Mouse (Mus musculus): ENCODE measurements around the gene Miga2.

The Miga2 gene

GRCm38 (mm10) chr2:30363773-30364650 is at the start of gene Miga2:
Gene Miga2, plus strand, starts transcription at chr2:30364233.
- DNase-seq (ENCODE audit: low spot score) = peak; percentile 99

- DNase-seq (ENCODE audit: low spot score) = no peak
These were observed 47.9 kb upstream of the Miga2 start for GRCm38 (mm10) chr2:30316136-30316535.

DNA sequence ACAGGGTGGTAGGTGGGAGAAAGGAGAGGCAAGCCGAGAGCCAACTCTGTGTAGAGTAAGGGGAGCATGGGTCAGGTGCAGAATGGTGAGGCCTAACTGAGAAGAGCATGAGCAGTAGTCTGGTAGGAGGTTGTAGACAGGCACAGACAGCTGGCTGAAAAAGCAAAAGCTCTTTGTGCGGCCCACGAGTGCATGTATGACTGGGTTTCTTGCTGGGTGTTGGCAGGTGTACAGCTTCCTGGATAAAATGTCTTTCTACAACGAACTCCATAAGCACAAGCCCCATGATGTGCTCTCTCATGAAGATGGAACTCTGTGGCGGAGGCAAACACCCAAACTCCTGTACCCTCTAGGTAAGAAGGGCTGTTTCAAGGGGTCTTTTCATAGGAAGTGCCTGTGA is 47.1 kb upstream of the Miga2 start:
- no peak for DNase-seq (ENCODE audit: low spot score)

DNA sequence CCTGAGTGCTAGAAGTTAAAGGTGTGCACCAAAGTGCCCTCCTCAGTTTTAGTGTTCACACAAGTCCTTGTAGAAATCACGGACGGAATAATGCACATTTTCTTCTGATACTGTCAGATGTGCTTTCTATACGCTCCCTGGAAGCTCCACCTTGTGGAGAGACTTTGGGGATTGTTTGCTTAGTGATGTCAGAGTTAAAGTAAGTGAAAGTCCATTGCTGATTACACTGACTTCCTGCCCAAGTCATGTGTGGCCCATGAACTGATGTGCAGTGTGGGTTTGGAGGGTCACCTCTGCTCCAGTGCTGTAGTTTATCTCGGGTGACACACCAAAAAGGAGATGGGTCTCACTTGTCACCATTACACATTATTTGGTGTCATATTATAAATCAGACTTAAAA is 44.8 kb upstream of the Miga2 start:
- no peak for DNase-seq (ENCODE audit: low spot score)

- DNase-seq (ENCODE audit: low spot score) = no peak
These were observed 40.9 kb upstream of the Miga2 start for GRCm38 (mm10) chr2:30323111-30323510.

DNA sequence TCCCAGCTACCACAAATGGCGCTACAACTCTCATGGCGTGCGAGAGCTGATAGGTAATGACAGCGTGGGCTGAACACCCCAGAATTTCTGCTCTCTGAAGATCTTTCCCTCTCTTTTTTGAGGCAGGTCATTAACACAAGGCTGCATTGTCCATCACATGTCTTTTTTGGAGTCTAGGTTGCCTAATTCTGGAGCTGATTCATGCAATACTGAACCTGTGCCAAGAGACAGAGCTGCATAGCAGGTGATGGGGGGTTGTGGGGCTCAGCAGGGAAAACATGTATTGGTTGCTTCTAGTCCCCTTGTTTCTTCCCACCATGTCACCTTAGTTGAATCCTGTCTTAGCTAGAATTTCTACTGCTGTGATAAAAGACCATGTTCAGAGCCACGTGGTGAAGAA is 38.7 kb upstream of the Miga2 start:
- DNase-seq (ENCODE audit: low spot score) = peak; percentile 16

DNA sequence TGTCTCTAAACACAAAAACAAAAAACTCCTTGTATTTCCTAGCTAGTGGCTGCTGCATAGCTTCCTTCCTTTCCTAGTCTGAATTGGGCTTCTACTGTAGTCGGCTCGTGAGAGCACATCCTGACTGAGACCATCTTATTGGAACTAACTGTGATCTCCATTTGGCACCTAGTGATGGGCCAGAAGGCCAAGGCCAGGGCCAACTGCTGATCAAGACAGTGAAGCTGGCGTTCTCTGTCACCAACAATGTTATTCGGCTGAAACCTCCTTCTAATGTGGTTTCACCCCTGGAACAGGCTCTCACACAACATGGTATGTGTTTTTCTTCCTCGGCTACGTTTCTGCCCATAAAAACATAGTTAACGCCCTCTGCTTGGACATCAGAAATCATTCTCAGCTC is 36.8 kb upstream of the Miga2 start:
- DNase-seq (ENCODE audit: low spot score) = no peak

GRCm38 (mm10) chr2:30328791-30329190 is 35.2 kb upstream of the Miga2 start:
- DNase-seq (ENCODE audit: low spot score) = no peak

GRCm38 (mm10) chr2:30335324-30335723 is 28.7 kb upstream of the Miga2 start:
- no peak for DNase-seq (ENCODE audit: low spot score)

GRCm38 (mm10) chr2:30336174-30336915 is 27.7 kb upstream of the Miga2 start:
- DNase-seq (ENCODE audit: low spot score) = no peak

- no peak for DNase-seq (ENCODE audit: low spot score)
These were observed 26.9 kb upstream of the Miga2 start for GRCm38 (mm10) chr2:30337179-30337578.

GRCm38 (mm10) chr2:30342061-30342460 is 22.0 kb upstream of the Miga2 start:
- DNase-seq (ENCODE audit: low spot score) = no peak

DNA sequence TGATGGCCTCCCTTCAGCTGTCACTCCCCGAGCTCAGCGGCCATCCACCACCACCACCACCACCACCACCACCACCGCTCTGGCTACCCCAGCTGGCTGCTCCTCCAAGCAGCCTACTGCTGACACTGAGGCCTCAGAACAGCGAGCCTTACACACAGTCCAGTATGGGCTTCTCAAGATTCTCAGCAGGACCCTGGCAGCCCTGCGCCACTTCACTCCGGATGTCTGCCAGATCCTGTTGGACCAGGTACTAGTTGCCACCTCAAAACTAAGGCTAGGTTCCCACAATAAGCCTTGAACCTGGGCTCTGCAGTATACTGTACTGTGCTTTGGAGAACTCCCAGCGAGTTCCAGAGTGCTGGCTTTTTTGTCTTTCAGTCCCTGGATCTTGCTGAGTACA is 21.5 kb upstream of the Miga2 start:
- no peak for DNase-seq (ENCODE audit: low spot score)

DNA sequence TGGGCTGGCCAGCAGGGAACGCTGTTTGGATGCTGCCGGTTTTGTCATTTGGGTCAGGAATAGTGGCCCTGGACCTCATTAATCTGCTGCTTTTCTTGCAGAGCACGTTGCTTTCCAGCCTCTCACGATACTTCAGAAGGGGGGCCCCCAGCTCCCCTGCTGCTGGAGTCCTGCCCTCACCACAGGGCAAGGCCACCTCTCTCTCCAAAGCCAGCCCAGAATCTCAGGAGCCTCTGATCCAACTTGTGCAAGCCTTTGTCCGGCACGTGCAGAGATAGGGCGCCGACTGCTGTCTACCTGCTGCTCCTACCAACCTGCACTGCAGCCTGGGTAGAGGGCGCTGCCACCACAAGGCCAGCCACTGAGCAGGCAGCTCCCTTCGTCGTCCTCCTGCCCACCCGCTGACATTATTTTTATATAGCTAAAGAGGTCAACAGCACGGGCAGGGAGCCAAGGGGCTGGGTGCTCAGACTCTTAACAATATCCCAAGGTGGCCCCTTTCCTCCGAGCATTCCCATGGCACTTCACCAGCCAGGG is 20.4 kb upstream of the Miga2 start:
- DNase-seq (ENCODE audit: low spot score) = no peak

GRCm38 (mm10) chr2:30345971-30346676 is 17.9 kb upstream of the Miga2 start:
- no peak for DNase-seq (ENCODE audit: low spot score)

GRCm38 (mm10) chr2:30349196-30349595 is 14.8 kb upstream of the Miga2 start:
- DNase-seq (ENCODE audit: low spot score) = no peak

DNA sequence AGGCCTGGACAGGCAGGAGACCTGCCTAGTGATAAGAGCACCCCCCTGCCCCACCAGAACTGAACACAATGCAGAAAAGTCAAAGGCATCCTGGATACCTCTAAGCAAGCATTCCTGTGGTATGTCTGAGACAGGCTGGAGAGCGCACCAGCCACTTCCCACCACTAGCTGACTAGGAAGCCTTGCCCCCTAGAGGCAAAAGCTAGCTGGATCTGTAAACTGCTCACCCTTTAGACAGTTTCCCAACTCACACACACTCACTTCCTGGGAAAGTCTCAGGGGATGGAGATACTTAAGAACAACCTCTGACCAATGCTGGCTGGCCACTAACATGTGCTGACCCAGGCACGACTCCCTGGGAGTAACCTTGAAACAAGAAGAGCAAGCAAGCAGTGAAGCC is 12.9 kb upstream of the Miga2 start:
- DNase-seq (ENCODE audit: low spot score) = peak; percentile 90

DNA sequence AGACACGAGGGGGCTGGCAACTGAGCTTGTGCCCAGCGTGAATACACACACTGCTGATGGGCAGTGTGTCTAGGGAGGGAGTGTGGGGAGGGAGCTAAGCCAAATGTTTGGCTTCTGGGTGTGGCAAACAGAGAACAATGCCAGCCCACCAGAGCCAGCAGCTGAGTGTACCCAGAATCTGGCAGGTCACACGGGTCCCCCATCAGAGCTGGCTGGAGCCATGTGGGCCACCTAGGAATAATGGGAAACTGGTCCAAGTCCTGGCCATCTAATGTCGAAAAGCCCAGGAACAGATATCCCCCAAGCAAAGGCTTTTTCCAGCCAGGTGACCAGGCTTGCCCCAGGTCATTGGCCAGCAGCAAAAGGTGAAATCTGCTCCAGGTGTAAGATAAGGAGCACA is 8.2 kb upstream of the Miga2 start:
- DNase-seq (ENCODE audit: low spot score) = no peak

DNA sequence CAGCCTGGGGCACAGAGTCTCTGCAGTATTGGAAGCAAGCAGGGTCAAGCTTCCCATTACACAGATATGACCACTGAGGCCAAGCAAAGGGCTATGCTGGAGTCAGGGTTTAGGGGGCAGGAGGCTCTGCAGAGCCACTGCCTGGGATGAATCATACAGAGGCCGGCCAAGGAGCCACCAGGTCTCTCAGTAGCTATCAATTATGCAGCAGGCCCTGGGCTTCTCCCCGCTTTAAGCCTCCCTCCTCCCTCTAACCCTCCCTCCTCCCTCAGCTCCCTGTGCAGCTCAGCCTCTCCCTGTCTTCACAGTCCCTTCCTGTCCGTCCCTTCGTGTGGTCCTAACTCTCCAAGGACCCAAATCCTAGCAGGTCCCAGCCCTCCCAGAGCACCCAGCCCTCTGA is 7.8 kb upstream of the Miga2 start:
- no peak for DNase-seq (ENCODE audit: low spot score)

GRCm38 (mm10) chr2:30356906-30357305 is 7.1 kb upstream of the Miga2 start:
- DNase-seq (ENCODE audit: low spot score) = no peak

- no peak for DNase-seq (ENCODE audit: low spot score)
These were observed 6.2 kb upstream of the Miga2 start for GRCm38 (mm10) chr2:30357552-30358510.

Data from adipocyte (in vitro differentiated cells).